9 mouse cellular contexts compared by ENCODE assay signal in genomic region chr2:129908701-129909425, GRCm38 (mm10).
DNase-seq lines count a peak whose midpoint lies in the region; ATAC-seq lines count a peak whose summit lies in the region.
"Had no signal": no experiment of that assay in that cellular context is flagged by ENCODE, and none has a peak within 500 bp of the region (broad histone marks: within the 10 kb centered on the region; RNA-seq: fewer than 3 reads in every experiment).

No protein-coding gene starts in this region.

- H3K4me2 ChIP-seq in heart, embryonic 15.5 days, result peak overlapping the region; percentile 58
- H3K4me2 ChIP-seq in midbrain, embryonic 12.5 days (replicated peaks), result peak overlapping the region; percentile 60

- ATAC-seq in heart, embryonic 15.5 days (replicated peaks; ENCODE audit: insufficient number of reproducible peaks, insufficient read depth, low FRiP score, low read depth), result 0 out of 2 replicates have a peak, but pooled peaks have one; percentile 31
- ATAC-seq in midbrain, embryonic 12.5 days (ENCODE audit: low FRiP score, low read depth), result peak; percentile 99

- intact Hi-C loops in heart, postnatal 36 days (cut with DNase I), result loop anchor here (5.0 kb wide), 1 partner anchor 258 kb away; no protein-coding TSS in a partner anchor

- WGBS in heart, embryonic 15.5 days, result 4% methylated on average over 28 of the region's 28 CpGs
- WGBS in midbrain, embryonic 12.5 days, result under 1% methylated on average over 28 of the region's 28 CpGs

- no peaks in the 10 kb centered on the region for H3K36me3 ChIP-seq in heart, embryonic 15.5 days
- no peaks in the 10 kb centered on the region for H3K36me3 ChIP-seq in midbrain, embryonic 12.5 days
- H3K36me3 ChIP-seq: G1E had no signal

- H3K4me1 ChIP-seq in heart, embryonic 15.5 days (replicated peaks), result peaks cover 9% of the 10 kb centered on the region
- peaks cover 21% of the 10 kb centered on the region for H3K4me1 ChIP-seq in midbrain, embryonic 12.5 days

- H3K9ac ChIP-seq in heart, embryonic 15.5 days, result no peak overlapping the region
- H3K9ac ChIP-seq in midbrain, embryonic 12.5 days (replicated peaks), result peak overlapping the region; percentile 39

- H3K4me3 ChIP-seq in heart, embryonic 15.5 days, result peak overlapping the region; percentile 29
- H3K4me3 ChIP-seq in midbrain, embryonic 12.5 days, result peak overlapping the region; percentile 40

- no peaks in the 10 kb centered on the region for H3K9me3 ChIP-seq in heart, embryonic 15.5 days (replicated peaks)
- H3K9me3 ChIP-seq in midbrain, embryonic 12.5 days, result no peaks in the 10 kb centered on the region
- H3K9me3 ChIP-seq: G1E had no signal

- H3K27me3 ChIP-seq in heart, embryonic 15.5 days, result peaks cover 3% of the 10 kb centered on the region; the same call in 1 of the 2 replicates
- peaks cover 57% of the 10 kb centered on the region for H3K27me3 ChIP-seq in midbrain, embryonic 12.5 days

- DNase-seq in heart, postnatal 36 days, result no peak
- DNase-seq in cerebellum, postnatal 36 days, result peak; percentile 39 to 52
- peak; percentile 55 to 58 for DNase-seq in frontal cortex, postnatal 25 days (ENCODE audit: low spot score in 2 of 2)
- DNase-seq in kidney, postnatal 4 days, result peak; percentile 16 to 59
- DNase-seq in telencephalon, adult 2 months (ENCODE audit: low read depth, low spot score), result peak; percentile 79
- no peak for DNase-seq in spleen, postnatal 4 days (ENCODE audit: low spot score in 2 of 2)

- no peak overlapping the region for H3K27ac ChIP-seq in heart, embryonic 15.5 days
- H3K27ac ChIP-seq in midbrain, embryonic 12.5 days (replicated peaks), result peak overlapping the region; percentile 55

Comparison
In these comparisons a context has a peak if more than half of its experiments do, and no peak if none do; other contexts are left out.
1. DNase-seq: peak in cerebellum, postnatal 36 days (2 of 2), frontal cortex, postnatal 25 days (2 of 2), kidney, postnatal 4 days (2 of 2) and telencephalon, adult 2 months (single experiment); none in heart, postnatal 36 days (0 of 2) and spleen, postnatal 4 days (0 of 2).